Comparison of ENCODE assay signal across 9 mouse cellular contexts in genomic region chr12:9031166-9031565, GRCm38 (mm10). TPM values are rescaled to one million over a fixed set of nuclear protein-coding genes. Genes with fewer than 3 reads are reported as not detected.
DNase-seq lines count a peak whose midpoint lies in the region; ATAC-seq and TF ChIP-seq lines count a peak whose summit lies in the region.
"Had no signal": no experiment of that assay in that cellular context is flagged by ENCODE, and none has a peak within 500 bp of the region (broad histone marks: within the 10 kb centered on the region; RNA-seq: fewer than 3 reads in every experiment).

No protein-coding gene starts in this region.

- H3K36me3 ChIP-seq in kidney, adult 2 months (ENCODE audit: control insufficient read depth, insufficient read depth, low read length): no peaks in the 10 kb centered on the region
- peaks cover 7% of the 10 kb centered on the region; the same call in 1 of the 2 replicates for H3K36me3 ChIP-seq in embryonic facial prominence, embryonic 10.5 days (replicated peaks)
- peaks cover 16% of the 10 kb centered on the region for H3K36me3 ChIP-seq in hindbrain, embryonic 14.5 days (replicated peaks; ENCODE audit: control insufficient read depth, insufficient read depth)
- peaks cover 12% of the 10 kb centered on the region for H3K36me3 ChIP-seq in midbrain, embryonic 12.5 days
- H3K36me3 ChIP-seq: G1E had no signal

- H3K9ac ChIP-seq in hindbrain, embryonic 14.5 days: peak overlapping the region; percentile 82
- peak overlapping the region; percentile 81 for H3K9ac ChIP-seq in midbrain, embryonic 12.5 days (replicated peaks)

- WGBS in kidney, adult 2 months: 39% methylated on average over 8 of the region's 8 CpGs
- 75% methylated on average over 8 of the region's 8 CpGs for WGBS in embryonic facial prominence, embryonic 10.5 days
- WGBS in hindbrain, embryonic 14.5 days: 75% methylated on average over 8 of the region's 8 CpGs
- 74% methylated on average over 8 of the region's 8 CpGs for WGBS in midbrain, embryonic 12.5 days

- DNase-seq in kidney, adult 2 months: no peak
- no peak for DNase-seq in kidney, postnatal 10 days
- DNase-seq in embryonic facial prominence, embryonic 10.5 days (ENCODE audit: low spot score): no peak
- DNase-seq in hindbrain, embryonic 14.5 days (ENCODE audit: low spot score): no peak
- DNase-seq in frontal cortex, postnatal 14 days (ENCODE audit: low spot score in 2 of 2): no peak
- no peak for DNase-seq in left cerebral cortex, postnatal 14 days (ENCODE audit: low spot score in 2 of 2)
- no peak for DNase-seq in cerebellum, postnatal 25 days

- peak overlapping the region; percentile 79 for H3K4me2 ChIP-seq in hindbrain, embryonic 14.5 days (replicated peaks)
- H3K4me2 ChIP-seq in midbrain, embryonic 12.5 days (replicated peaks): peak overlapping the region; percentile 69

- peak overlapping the region; percentile 77 for H3K4me3 ChIP-seq in kidney, adult 2 months (ENCODE audit: insufficient read depth, low read depth, low read length)
- peak overlapping the region; percentile 67 for H3K4me3 ChIP-seq in embryonic facial prominence, embryonic 10.5 days
- peak overlapping the region; percentile 67 for H3K4me3 ChIP-seq in hindbrain, embryonic 14.5 days (replicated peaks; ENCODE audit: low read length)
- H3K4me3 ChIP-seq in midbrain, embryonic 12.5 days: peak overlapping the region; percentile 71

- no peak for TF ChIP-seq POLR2A in kidney, adult 2 months (IDR thresholded peaks at IDR 0.05; ENCODE audit: low read depth, low read length)

- no peaks in the 10 kb centered on the region for H3K4me1 ChIP-seq in kidney, adult 2 months (ENCODE audit: control insufficient read depth, insufficient read depth, low read length)
- H3K4me1 ChIP-seq in embryonic facial prominence, embryonic 10.5 days: peaks cover 7% of the 10 kb centered on the region
- peaks cover 6% of the 10 kb centered on the region for H3K4me1 ChIP-seq in hindbrain, embryonic 14.5 days (replicated peaks; ENCODE audit: control insufficient read depth, insufficient read depth, low read length)
- H3K4me1 ChIP-seq in midbrain, embryonic 12.5 days: peaks cover 7% of the 10 kb centered on the region

- ATAC-seq in hindbrain, embryonic 14.5 days (ENCODE audit: low FRiP score): no peak
- no peak for ATAC-seq in midbrain, embryonic 12.5 days (ENCODE audit: low FRiP score, low read depth)

- TF ChIP-seq CTCF in kidney, adult 2 months (conservative IDR thresholded peaks at IDR 0.05; ENCODE audit: insufficient read depth, insufficient read length, low read depth, low read length): no peak

- H3K27me3 ChIP-seq in kidney, adult 2 months (replicated peaks; ENCODE audit: control insufficient read depth, insufficient read depth, low read length): no peaks in the 10 kb centered on the region
- H3K27me3 ChIP-seq in embryonic facial prominence, embryonic 10.5 days (replicated peaks; ENCODE audit: low read depth, poor library complexity, severe bottlenecking): no peaks in the 10 kb centered on the region
- H3K27me3 ChIP-seq in hindbrain, embryonic 14.5 days (ENCODE audit: control insufficient read depth, insufficient read depth, low read length): no peaks in the 10 kb centered on the region
- H3K27me3 ChIP-seq in midbrain, embryonic 12.5 days: no peaks in the 10 kb centered on the region

- H3K27ac ChIP-seq in kidney, adult 2 months (ENCODE audit: insufficient read depth, low read depth, low read length): no peak overlapping the region
- peak overlapping the region; percentile 96 for H3K27ac ChIP-seq in embryonic facial prominence, embryonic 10.5 days (replicated peaks)
- no peak overlapping the region for H3K27ac ChIP-seq in hindbrain, embryonic 14.5 days
- H3K27ac ChIP-seq in midbrain, embryonic 12.5 days (replicated peaks): 0 out of 2 replicates have a peak overlapping the region, but pooled peaks have one; percentile 99

- no peaks in the 10 kb centered on the region for H3K9me3 ChIP-seq in embryonic facial prominence, embryonic 10.5 days
- H3K9me3 ChIP-seq in hindbrain, embryonic 14.5 days (ENCODE audit: control insufficient read depth, low read length): no peaks in the 10 kb centered on the region
- H3K9me3 ChIP-seq in midbrain, embryonic 12.5 days: no peaks in the 10 kb centered on the region
- H3K9me3 ChIP-seq: G1E had no signal

- intact Hi-C loops in left cerebral cortex, postnatal 14 days (cut with DNase I): no loop called here

RNA-seq across cellular contexts. Expression of gene Ttc32, which starts 1.4 kb away (rescaled TPM):
- polyA plus RNA-seq in kidney, adult 2 months (2012; rRNA removed): 18.0 and 22.7 TPM in 2 replicates
- polyA plus RNA-seq in embryonic facial prominence, embryonic 10.5 days (2016; fragmentation: Nextera tagmentation; extraction: Ambion mirVana): 17.6 and 19.3 TPM in 2 replicates
- 7.2 and 8.2 TPM in 2 replicates for polyA plus RNA-seq in hindbrain, embryonic 14.5 days (2014; fragmentation: Nextera tagmentation; extraction: Ambion mirVana)
- 18.8 and 23.1 TPM in 2 replicates for polyA plus RNA-seq in midbrain, embryonic 12.5 days (2016; fragmentation: Nextera tagmentation; extraction: Ambion mirVana)
- total RNA-seq in left cerebral cortex, postnatal 14 days (2021): 1 to 10 TPM; 3.1 to 4.3 TPM
- polyA plus RNA-seq: G1E had no signal

RNA-seq across cellular contexts. Expression of gene Wdr35, which starts 57.5 kb away (rescaled TPM):
- 5.3 and 6.0 TPM in 2 replicates for polyA plus RNA-seq in kidney, adult 2 months (2012; rRNA removed)
- polyA plus RNA-seq in embryonic facial prominence, embryonic 10.5 days (2016; fragmentation: Nextera tagmentation; extraction: Ambion mirVana): 21.3 and 21.4 TPM in 2 replicates
- 22.4 and 26.1 TPM in 2 replicates for polyA plus RNA-seq in hindbrain, embryonic 14.5 days (2014; fragmentation: Nextera tagmentation; extraction: Ambion mirVana)
- 27.1 and 28.2 TPM in 2 replicates for polyA plus RNA-seq in midbrain, embryonic 12.5 days (2016; fragmentation: Nextera tagmentation; extraction: Ambion mirVana)
- 10 to 100 TPM; 41.3 to 43.9 TPM for total RNA-seq in left cerebral cortex, postnatal 14 days (2021)
- polyA plus RNA-seq: G1E had no signal

Comparison
In these comparisons a context has a peak if more than half of its experiments do, and no peak if none do; other contexts are left out.
1. H3K27ac ChIP-seq: peak in embryonic facial prominence, embryonic 10.5 days (single experiment) and midbrain, embryonic 12.5 days (single experiment); none in kidney, adult 2 months (single experiment) and hindbrain, embryonic 14.5 days (single experiment).
2. Peak in every context shown above with its lines, with median percentiles within 50 percentile points of each other: H3K4me3 ChIP-seq.